Mouse (Mus musculus): ENCODE results near the gene Car8.

DNA sequence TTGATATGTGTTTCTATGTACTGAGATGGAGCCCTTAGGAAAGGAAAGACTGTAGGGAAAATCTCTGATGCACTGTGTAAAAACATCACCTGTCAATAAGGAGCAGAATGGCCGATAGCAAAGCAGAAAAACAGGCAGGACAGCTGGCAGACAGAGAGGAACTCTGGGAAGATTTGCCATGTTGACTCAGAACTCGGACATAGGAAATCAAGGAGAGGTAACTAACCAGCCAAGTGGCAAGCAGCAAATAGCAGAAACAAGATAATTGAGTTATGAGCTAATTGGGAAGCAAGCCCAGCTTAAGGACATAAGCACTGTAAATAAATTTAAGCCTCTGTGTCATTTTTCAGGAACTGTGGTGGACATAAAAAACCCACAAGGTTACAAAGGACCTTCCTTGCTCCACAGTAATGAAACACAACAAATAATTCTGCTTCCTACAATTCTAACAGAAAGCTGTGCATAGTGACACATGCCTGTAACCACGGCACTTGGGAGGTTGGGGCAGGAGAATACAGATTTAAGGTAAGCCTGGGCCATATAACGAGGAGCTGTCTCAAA is 33.7 kb downstream of the Car8 start:
- no peak for TF ChIP-seq CTCF (IDR thresholded peaks at IDR 0.05; ENCODE audit: insufficient read depth, low read length)
- TF ChIP-seq POLR2A (IDR thresholded peaks at IDR 0.05; ENCODE audit: borderline replicate concordance, extremely low read depth, low read depth, low read length), result no peak

Measured in lung, adult 2 months (tissue).